Comparison of ENCODE assay signal across 9 mouse cellular contexts in the genomic region with DNA sequence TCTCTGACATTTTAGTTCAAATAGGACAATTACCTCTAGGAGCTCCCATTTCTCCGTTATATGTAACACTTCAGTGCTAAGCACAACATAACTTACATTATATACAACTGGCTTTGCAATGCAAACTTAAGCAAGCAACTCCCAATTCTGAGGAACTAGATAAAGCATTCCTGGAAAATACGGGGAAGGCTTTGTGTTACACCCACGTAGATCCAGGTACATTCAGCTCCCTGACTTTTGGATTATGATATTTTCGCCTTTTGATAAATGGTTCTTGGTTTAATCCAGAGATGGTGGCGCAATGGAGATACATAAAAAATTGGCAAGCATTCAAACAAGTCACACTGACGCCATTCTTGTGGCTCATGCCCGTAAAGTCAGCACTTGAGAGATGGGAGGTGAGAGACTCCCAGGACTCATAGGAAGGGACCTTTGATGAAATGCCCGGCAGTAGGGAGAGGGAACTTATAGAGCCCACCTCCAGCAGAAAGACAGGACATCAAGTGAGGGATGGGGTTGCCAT. TPM values are rescaled to one million over a fixed set of nuclear protein-coding genes. Genes with fewer than 3 reads are reported as not detected.
DNase-seq lines count a peak whose midpoint lies in the region; ATAC-seq and TF ChIP-seq lines count a peak whose summit lies in the region.
"Had no signal": no experiment of that assay in that cellular context is flagged by ENCODE, and none has a peak within 500 bp of the region (broad histone marks: within the 10 kb centered on the region; RNA-seq: fewer than 3 reads in every experiment).

No protein-coding gene starts in this region.

- H3K27ac ChIP-seq in heart, embryonic 15.5 days: no peak overlapping the region
- H3K27ac ChIP-seq in MEL (ENCODE audit: control insufficient read depth, low read depth, low read length): no peak overlapping the region
- H3K27ac ChIP-seq in hindbrain, embryonic 11.5 days (ENCODE audit: low read depth, low read length): no peak overlapping the region
- no peak overlapping the region for H3K27ac ChIP-seq in midbrain, embryonic 11.5 days (ENCODE audit: low read depth, low read length)

- H3K36me3 ChIP-seq in heart, embryonic 15.5 days: peaks cover 15% of the 10 kb centered on the region; the same call in 1 of the 2 replicates
- peaks cover 3 to 4% of the 10 kb centered on the region in 2 experiments for H3K36me3 ChIP-seq in MEL (ENCODE audit: control insufficient read depth in 1 of 2, insufficient read depth in 2 of 2, low read length in 2 of 2)
- H3K36me3 ChIP-seq in hindbrain, embryonic 11.5 days (ENCODE audit: control insufficient read depth, insufficient read depth, low read length): no peaks in the 10 kb centered on the region
- H3K36me3 ChIP-seq in midbrain, embryonic 11.5 days (ENCODE audit: control insufficient read depth, insufficient read depth, low read length): peaks cover 2% of the 10 kb centered on the region; the same call in 1 of the 2 replicates

- TF ChIP-seq POLR2A in MEL (IDR thresholded peaks at IDR 0.05; ENCODE audit: control insufficient read depth in 1 of 2, insufficient read depth in 1 of 2, low read depth in 1 of 2, low read length in 2 of 2, poor library complexity in 1 of 2): no peak

- no peak for DNase-seq in heart, postnatal 10 days
- peak; percentile 40 for DNase-seq in MEL (ENCODE audit: low read depth, low spot score)
- DNase-seq in hindbrain, embryonic 11.5 days (ENCODE audit: low spot score): no peak
- no peak for DNase-seq in midbrain, embryonic 11.5 days (ENCODE audit: low spot score, missing footprints)
- DNase-seq in right cerebral cortex, postnatal 4 days: no peak
- no peak for DNase-seq in frontal cortex, adult 2 months (ENCODE audit: extremely low spot score in 1 of 2, low spot score in 1 of 2)
- no peak for DNase-seq in embryo, embryonic 10.5 days (ENCODE audit: low spot score)
- DNase-seq: kidney, postnatal 10 days had no signal

- TF ChIP-seq EP300 in MEL (IDR thresholded peaks at IDR 0.05; ENCODE audit: low read depth in 1 of 2, low read length in 2 of 2): no peak

- no peak for ATAC-seq in heart, embryonic 15.5 days (replicated peaks; ENCODE audit: insufficient number of reproducible peaks, insufficient read depth, low FRiP score, low read depth)
- ATAC-seq in hindbrain, embryonic 11.5 days (ENCODE audit: low FRiP score): no peak
- no peak for ATAC-seq in midbrain, embryonic 11.5 days (ENCODE audit: low FRiP score)

- WGBS in heart, embryonic 15.5 days: 68% methylated on average over 8 of the region's 8 CpGs
- WGBS in hindbrain, embryonic 11.5 days: 90% methylated on average over 8 of the region's 8 CpGs
- 88% methylated on average over 8 of the region's 8 CpGs for WGBS in midbrain, embryonic 11.5 days

- H3K4me3 ChIP-seq in heart, embryonic 15.5 days: peak overlapping the region; percentile 77
- peak overlapping the region; percentile 80 to 87 for H3K4me3 ChIP-seq in MEL (ENCODE audit: control insufficient read depth in 1 of 2, insufficient read depth in 1 of 2, low read depth in 2 of 2, low read length in 2 of 2)
- H3K4me3 ChIP-seq in hindbrain, embryonic 11.5 days (ENCODE audit: low read depth, low read length): peak overlapping the region; percentile 61
- peak overlapping the region; percentile 67 for H3K4me3 ChIP-seq in midbrain, embryonic 11.5 days (ENCODE audit: low read depth, low read length)

- intact Hi-C loops in heart, postnatal 10 days (cut with DNase I): loop anchor here (5.0 kb wide), 3 partner anchors 142 to 402 kb away; a partner anchor contains a TSS

- no peak for TF ChIP-seq RAD21 in MEL (IDR thresholded peaks at IDR 0.05; ENCODE audit: low read depth, low read length)

- no peaks in the 10 kb centered on the region for H3K9me3 ChIP-seq in heart, embryonic 15.5 days (replicated peaks)
- no peaks in the 10 kb centered on the region for H3K9me3 ChIP-seq in MEL (replicated peaks; ENCODE audit: insufficient read depth, low read length)
- H3K9me3 ChIP-seq in hindbrain, embryonic 11.5 days (ENCODE audit: control insufficient read depth, low read length): no peaks in the 10 kb centered on the region
- H3K9me3 ChIP-seq in midbrain, embryonic 11.5 days (ENCODE audit: control insufficient read depth, low read length): no peaks in the 10 kb centered on the region

- no peak for TF ChIP-seq CTCF in MEL (IDR thresholded peaks at IDR 0.05 in 2 of 3, conservative IDR thresholded peaks at IDR 0.05 in 1 of 3; ENCODE audit: control insufficient read depth in 1 of 3, insufficient read depth in 1 of 3, low read depth in 2 of 3, low read length in 3 of 3, poor library complexity in 1 of 3, severe bottlenecking in 1 of 3)

- peak overlapping the region; percentile 69 for H3K4me2 ChIP-seq in heart, embryonic 15.5 days
- peak overlapping the region; percentile 39 for H3K4me2 ChIP-seq in hindbrain, embryonic 11.5 days (replicated peaks; ENCODE audit: low read depth, low read length)
- H3K4me2 ChIP-seq in midbrain, embryonic 11.5 days: peak overlapping the region; percentile 77

- H3K9ac ChIP-seq in heart, embryonic 15.5 days: peak overlapping the region; percentile 36; the same call in 1 of the 2 replicates
- H3K9ac ChIP-seq in MEL (ENCODE audit: control insufficient read depth, low read depth, low read length, poor library complexity, severe bottlenecking): no peak overlapping the region; the same call in 1 of the 2 replicates
- peak overlapping the region; percentile 53; the same call in 1 of the 2 replicates for H3K9ac ChIP-seq in hindbrain, embryonic 11.5 days (ENCODE audit: low read depth, low read length)
- peak overlapping the region; percentile 74; the same call in 1 of the 2 replicates for H3K9ac ChIP-seq in midbrain, embryonic 11.5 days (ENCODE audit: low read length)

- peaks cover 17% of the 10 kb centered on the region for H3K4me1 ChIP-seq in heart, embryonic 15.5 days (replicated peaks)
- H3K4me1 ChIP-seq in MEL (ENCODE audit: control insufficient read depth in 1 of 2, insufficient read depth in 2 of 2, low read length in 2 of 2): no peaks in the 10 kb centered on the region
- H3K4me1 ChIP-seq in hindbrain, embryonic 11.5 days (replicated peaks; ENCODE audit: control insufficient read depth, insufficient read depth, low read length): no peaks in the 10 kb centered on the region
- H3K4me1 ChIP-seq in midbrain, embryonic 11.5 days (ENCODE audit: control insufficient read depth, insufficient read depth, low read length): peaks cover 6% of the 10 kb centered on the region

- peaks cover 15% of the 10 kb centered on the region for H3K79me2 ChIP-seq in MEL (ENCODE audit: control insufficient read depth, insufficient read depth, low read length, poor library complexity)

- H3K27me3 ChIP-seq in heart, embryonic 15.5 days: no peaks in the 10 kb centered on the region
- H3K27me3 ChIP-seq in MEL (ENCODE audit: control insufficient read depth in 1 of 2, insufficient read depth in 2 of 2, low read length in 2 of 2): no peaks in the 10 kb centered on the region
- no peaks in the 10 kb centered on the region for H3K27me3 ChIP-seq in hindbrain, embryonic 11.5 days (ENCODE audit: control insufficient read depth, insufficient read depth, low read length)
- no peaks in the 10 kb centered on the region for H3K27me3 ChIP-seq in midbrain, embryonic 11.5 days (ENCODE audit: control insufficient read depth, insufficient read depth, low read length)

TF ChIP-seq in MEL, 35 proteins besides CTCF, POLR2A, EP300 and RAD21:
- TF ChIP-seq GABPA (IDR thresholded peaks at IDR 0.05; ENCODE audit: low read depth, low read length): no peak
- TF ChIP-seq MAZ (IDR thresholded peaks at IDR 0.05; ENCODE audit: low read depth, low read length): no peak
- TF ChIP-seq MEF2A (IDR thresholded peaks at IDR 0.05; ENCODE audit: extremely low read depth, insufficient replicate concordance, low read depth, low read length, poor library complexity, severe bottlenecking): no peak
- TF ChIP-seq CHD2 (IDR thresholded peaks at IDR 0.05; ENCODE audit: low read length): no peak
- no peak for TF ChIP-seq TAL1 (IDR thresholded peaks at IDR 0.05; ENCODE audit: low read length)
- TF ChIP-seq E2F4 (IDR thresholded peaks at IDR 0.05; ENCODE audit: borderline replicate concordance, low read depth, low read length): no peak
- TF ChIP-seq SMC3 (IDR thresholded peaks at IDR 0.05; ENCODE audit: low read depth, low read length): no peak
- TF ChIP-seq CHD1 (IDR thresholded peaks at IDR 0.05; ENCODE audit: low read depth, low read length): no peak
- TF ChIP-seq JUND (IDR thresholded peaks at IDR 0.05; ENCODE audit: low read depth, low read length): no peak
- TF ChIP-seq UBTF (IDR thresholded peaks at IDR 0.05; ENCODE audit: borderline replicate concordance, insufficient read depth, low read depth, low read length): no peak
- TF ChIP-seq TCF12 (IDR thresholded peaks at IDR 0.05; ENCODE audit: low read depth, low read length): no peak
- no peak for TF ChIP-seq NRF1 (IDR thresholded peaks at IDR 0.05; ENCODE audit: insufficient read depth, low read depth, low read length, poor library complexity, severe bottlenecking)
- no peak for TF ChIP-seq ETS1 (IDR thresholded peaks at IDR 0.05; ENCODE audit: low read depth, low read length)

RNA-seq across cellular contexts. Expression of a gene that starts 1.2 kb away (rescaled TPM):
- 41.6 and 44.1 TPM in 2 replicates for polyA plus RNA-seq in heart, embryonic 15.5 days (2015; fragmentation: Nextera tagmentation; extraction: Ambion mirVana)
- total RNA-seq in heart, postnatal 10 days (2021): 10 to 100 TPM; 11.0 to 12.2 TPM
- 34.7 and 37.3 TPM in 2 replicates for total RNA-seq in MEL (2012; rRNA removed)
- 10 to 100 TPM; 44.4 to 99.2 TPM for polyA plus RNA-seq in MEL (2012; ENCODE audit: insufficient read depth in 1 of 2, insufficient read length in 2 of 2, low read depth in 1 of 2, low replicate concordance in 2 of 2, missing spikeins in 1 of 2)
- 75.5 and 81.7 TPM in 2 replicates for polyA plus RNA-seq in hindbrain, embryonic 11.5 days (2014; fragmentation: Nextera tagmentation; extraction: Ambion mirVana)
- polyA plus RNA-seq in midbrain, embryonic 11.5 days (2014; fragmentation: Nextera tagmentation; extraction: Ambion mirVana): 100 and 107 TPM in 2 replicates
- polyA plus RNA-seq in frontal cortex, adult 2 months (2012; rRNA removed): 2.2 TPM in 2 replicates

Comparison
In these comparisons a context has a peak if more than half of its experiments do, and no peak if none do; other contexts are left out.
1. RNA of a gene that starts 1.2 kb away (polyA plus RNA-seq): 100 to 107 TPM in midbrain, embryonic 11.5 days, 44.4 to 99.2 TPM in MEL, 75.5 to 81.7 TPM in hindbrain, embryonic 11.5 days and 41.6 to 44.1 TPM in heart, embryonic 15.5 days; 2.2 TPM in frontal cortex, adult 2 months; every median in the first group is over 10 times any median in the second.
2. Peak in every context shown above with its lines, with median percentiles within 50 percentile points of each other: H3K4me2 ChIP-seq and H3K4me3 ChIP-seq.